Mouse (Mus musculus) bone marrow, adult 2 months (tissue): ENCODE measurements around the gene Elmo2.

Experiments
- CTCF ChIP-seq: fragments of 200-500 bp; IDR thresholded peaks from 2 replicates; pipeline ENCODE4 v1.5.1; 2011; ENCODE audit warnings: low read length, control low read depth; ENCODE audit not compliant: control insufficient read depth, insufficient read depth
- POLR2A ChIP-seq: fragments of 200-500 bp; IDR thresholded peaks from 2 replicates; pipeline ENCODE4 v1.6.1; 2011; ENCODE audit warnings: low read depth, mild to moderate bottlenecking, control low read depth, low read length, borderline replicate concordance; ENCODE audit not compliant: control insufficient read depth

- no peak for TF ChIP-seq CTCF
- TF ChIP-seq POLR2A = peak; percentile 65; the same call in 1 of the 2 replicates
Observed at GRCm38 (mm10) chr2:165287202-165287984, 38.9 kb downstream of the Elmo2 start, which contains the start of gene Slc35c2.
